Comparison of ENCODE assay signal across 8 mouse cellular contexts in the genomic region with DNA sequence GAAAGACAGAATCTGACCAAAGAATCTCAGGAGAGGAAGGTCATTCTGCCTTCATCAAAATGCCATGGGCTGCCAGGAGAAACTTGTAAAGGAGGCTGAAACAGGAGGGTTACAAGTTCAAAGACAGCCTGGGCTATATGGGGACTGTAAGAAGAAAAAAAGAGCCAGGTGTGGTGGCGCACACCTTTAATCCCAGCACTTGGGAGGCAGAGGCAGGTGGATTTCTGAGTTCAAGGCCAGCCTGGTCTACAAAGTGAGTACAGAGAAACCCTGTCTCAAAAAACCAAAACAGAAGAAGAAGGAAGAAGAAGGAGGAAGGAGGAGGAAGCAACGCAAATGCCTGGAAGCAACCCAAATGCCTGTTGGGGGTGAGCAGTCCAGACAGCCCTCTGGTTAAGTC. TPM values are rescaled to one million over a fixed set of nuclear protein-coding genes. Genes with fewer than 3 reads are reported as not detected.
DNase-seq lines count a peak whose midpoint lies in the region; ATAC-seq lines count a peak whose summit lies in the region.

Gene Ctsh (plus strand): TSS at position 301 of the 400 bp plus-strand sequence.

- H3K36me3 ChIP-seq in forebrain, embryonic 14.5 days (ENCODE audit: control insufficient read depth, insufficient read depth, low read length), result no peaks in the 10 kb centered on the region
- H3K36me3 ChIP-seq in hindbrain, embryonic 13.5 days, result no peaks in the 10 kb centered on the region
- no peaks in the 10 kb centered on the region for H3K36me3 ChIP-seq in liver, embryonic 15.5 days (replicated peaks)

- no peak for DNase-seq in urinary bladder, adult 2 months (ENCODE audit: low spot score)
- DNase-seq in urinary bladder, postnatal 36 days (ENCODE audit: low spot score in 2 of 2), result no peak
- no peak for DNase-seq in forebrain, embryonic 14.5 days (ENCODE audit: low spot score)
- DNase-seq in urinary bladder, postnatal 25 days (ENCODE audit: low spot score), result no peak
- no peak for DNase-seq in cerebellum, postnatal 4 days (ENCODE audit: low spot score in 2 of 2)
- DNase-seq in kidney, adult 18-20 months, result no peak

- peak within 1 kb of the TSS; percentile 31 for H3K4me3 ChIP-seq in forebrain, embryonic 14.5 days (ENCODE audit: low read depth, low read length)
- H3K4me3 ChIP-seq in hindbrain, embryonic 13.5 days, result peak within 1 kb of the TSS; percentile 38
- H3K4me3 ChIP-seq in liver, embryonic 15.5 days (replicated peaks), result peak within 1 kb of the TSS; percentile 58

- ATAC-seq in forebrain, embryonic 14.5 days, result no peak
- ATAC-seq in hindbrain, embryonic 13.5 days (ENCODE audit: low FRiP score), result no peak
- no peak for ATAC-seq in liver, embryonic 15.5 days (ENCODE audit: insufficient read depth)

- WGBS in forebrain, embryonic 14.5 days, result 88% methylated on average over 2 of the region's 2 CpGs
- 81% methylated on average over 2 of the region's 2 CpGs for WGBS in hindbrain, embryonic 13.5 days
- WGBS in liver, embryonic 15.5 days (ENCODE audit: insufficient replicate concordance), result 51% methylated on average over 2 of the region's 2 CpGs

- no peaks in the 10 kb centered on the region for H3K9me3 ChIP-seq in forebrain, embryonic 14.5 days (replicated peaks; ENCODE audit: control insufficient read depth, low read length)
- no peaks in the 10 kb centered on the region for H3K9me3 ChIP-seq in hindbrain, embryonic 13.5 days
- no peaks in the 10 kb centered on the region for H3K9me3 ChIP-seq in liver, embryonic 15.5 days (replicated peaks)

- peaks cover 8% of the 10 kb centered on the region for H3K4me1 ChIP-seq in forebrain, embryonic 14.5 days (ENCODE audit: control insufficient read depth, insufficient read depth, low read length)
- peaks cover 11% of the 10 kb centered on the region for H3K4me1 ChIP-seq in hindbrain, embryonic 13.5 days (replicated peaks)
- no peaks in the 10 kb centered on the region; the same call in 1 of the 2 replicates for H3K4me1 ChIP-seq in liver, embryonic 15.5 days (replicated peaks)

- H3K27me3 ChIP-seq in forebrain, embryonic 14.5 days (replicated peaks; ENCODE audit: control insufficient read depth, insufficient read depth, low read length), result no peaks in the 10 kb centered on the region
- H3K27me3 ChIP-seq in hindbrain, embryonic 13.5 days, result peaks cover 19% of the 10 kb centered on the region
- H3K27me3 ChIP-seq in liver, embryonic 15.5 days, result peaks cover 12% of the 10 kb centered on the region

- no peak within 1 kb of the TSS for H3K27ac ChIP-seq in forebrain, embryonic 14.5 days (ENCODE audit: low read depth, low read length)
- H3K27ac ChIP-seq in hindbrain, embryonic 13.5 days, result no peak within 1 kb of the TSS
- H3K27ac ChIP-seq in liver, embryonic 15.5 days (replicated peaks), result peak within 1 kb of the TSS; percentile 67

- H3K4me2 ChIP-seq in forebrain, embryonic 14.5 days (ENCODE audit: low read length), result peak within 1 kb of the TSS; percentile 60
- H3K4me2 ChIP-seq in hindbrain, embryonic 13.5 days, result peak within 1 kb of the TSS; percentile 70
- peak within 1 kb of the TSS; percentile 54 for H3K4me2 ChIP-seq in liver, embryonic 15.5 days

- peak within 1 kb of the TSS; percentile 54 for H3K9ac ChIP-seq in forebrain, embryonic 14.5 days (ENCODE audit: low read length)
- peak within 1 kb of the TSS; percentile 61 for H3K9ac ChIP-seq in hindbrain, embryonic 13.5 days
- peak within 1 kb of the TSS; percentile 39; the same call in 1 of the 2 replicates for H3K9ac ChIP-seq in liver, embryonic 15.5 days

RNA-seq across cellular contexts. Expression of gene Ctsh, which starts in this region (rescaled TPM):
- polyA plus RNA-seq in urinary bladder, adult 2 months (2012; rRNA removed), result 183 and 230 TPM in 2 replicates
- polyA plus RNA-seq in forebrain, embryonic 14.5 days (2014; fragmentation: Nextera tagmentation; extraction: Ambion mirVana), result 14.4 and 20.7 TPM in 2 replicates
- 17.4 and 25.4 TPM in 2 replicates for polyA plus RNA-seq in hindbrain, embryonic 13.5 days (2015; fragmentation: Nextera tagmentation; extraction: Ambion mirVana)
- 123 and 132 TPM in 2 replicates for polyA plus RNA-seq in liver, embryonic 15.5 days (2015; fragmentation: Nextera tagmentation; extraction: Ambion mirVana)
